Mouse (Mus musculus) limb, embryonic 14.5 days (tissue): Measurements from ENCODE around the gene Slc6a21. TPM values are rescaled to one million over a fixed set of nuclear protein-coding genes. Genes with fewer than 3 reads are reported as not detected.

ENCODE experiments used
- ATAC-seq: fragments of 200-750 bp; cut with Nextera tagmentation; 2 replicates; pipeline ENCODE4 v1.8.0; 2017; ENCODE audit warnings: low read depth, moderate number of reproducible peaks, moderate TSS enrichment; ENCODE audit not compliant: low FRiP score
- DNase-seq: peaks from one replicate; pipeline ENCODE4 v3.0.0-alpha.2; 2015; ENCODE audit warnings: low spot score
- H3K27ac ChIP-seq: fragments of 300-500 bp; sonication (generic); replicated peaks from 2 replicates; pipeline ENCODE4 v1.5.1; 2014; ENCODE audit warnings: low read depth, mild to moderate bottlenecking, low read length, moderate library complexity, mixed read lengths
- H3K27me3 ChIP-seq: fragments of 300-500 bp; sonication (generic); 2 replicates; pipeline ENCODE4 v1.6.1; 2014; ENCODE audit warnings: low read length, mixed read lengths; ENCODE audit not compliant: control insufficient read depth, insufficient read depth
- H3K36me3 ChIP-seq: fragments of 300-500 bp; sonication (generic); 2 replicates; pipeline ENCODE4 v1.6.1; 2014; ENCODE audit warnings: mild to moderate bottlenecking, low read length, moderate library complexity, mixed read lengths; ENCODE audit not compliant: control insufficient read depth, insufficient read depth
- H3K4me1 ChIP-seq: fragments of 300-500 bp; sonication (generic); 2 replicates; pipeline ENCODE4 v1.6.1; 2014; ENCODE audit warnings: antibody characterized with exemption, low read length, mixed read lengths; ENCODE audit not compliant: control insufficient read depth, insufficient read depth
- H3K4me2 ChIP-seq: fragments of 300-500 bp; sonication (generic); replicated peaks from 2 replicates; pipeline ENCODE4 v1.6.1; 2014; ENCODE audit warnings: low read depth, mild to moderate bottlenecking, low read length, moderate library complexity; ENCODE audit not compliant: severe bottlenecking
- H3K4me3 ChIP-seq: fragments of 300-500 bp; sonication (generic); replicated peaks from 2 replicates; pipeline ENCODE4 v1.5.1; 2014; ENCODE audit warnings: low read length
- H3K9ac ChIP-seq: fragments of 300-500 bp; sonication (generic); 2 replicates; pipeline ENCODE4 v1.6.1; 2014; ENCODE audit warnings: mild to moderate bottlenecking, low read depth, low read length, moderate library complexity; ENCODE audit not compliant: severe bottlenecking
- H3K9me3 ChIP-seq: fragments of 300-500 bp; sonication (generic); 2 replicates; pipeline ENCODE4 v1.6.1; 2016; ENCODE audit warnings: low read length; ENCODE audit not compliant: control insufficient read depth
- POLR2A ChIP-seq: fragments of 200-500 bp; IDR thresholded peaks from 2 replicates; pipeline ENCODE4 v1.8.0; 2012; ENCODE audit warnings: inconsistent platforms, mild to moderate bottlenecking, moderate library complexity, borderline replicate concordance; ENCODE audit not compliant: insufficient read depth, insufficient read length; ENCODE audit errors: extremely low read depth
- WGBS: fragments of 180-500 bp; shearing (Covaris S2); extraction: QIAGEN DNeasy Blood & Tissue Kit; methylation state at CpG from one replicate; pipeline ENCODE4 v1.1.7; 2014; 5-methylcytosine and 5-hydroxymethylcytosine counted together
- polyA plus RNA-seq, 2 experiments: library from polyadenylated mRNA; depleted of rRNA in 1 of 2; stranded (reverse) in 1 of 2; unstranded in 1 of 2; fragments of >200 nt; fragmentation: Nextera tagmentation in 1 of 2; extraction: Ambion mirVana in 1 of 2; gene quantifications; 2 replicates each; pipeline versions ENCODE4 v1.2.1 to v1.2.3; 2012 to 2014

Gene Slc6a21
- polyA plus RNA-seq, 2 experiments: not detected

DNA sequence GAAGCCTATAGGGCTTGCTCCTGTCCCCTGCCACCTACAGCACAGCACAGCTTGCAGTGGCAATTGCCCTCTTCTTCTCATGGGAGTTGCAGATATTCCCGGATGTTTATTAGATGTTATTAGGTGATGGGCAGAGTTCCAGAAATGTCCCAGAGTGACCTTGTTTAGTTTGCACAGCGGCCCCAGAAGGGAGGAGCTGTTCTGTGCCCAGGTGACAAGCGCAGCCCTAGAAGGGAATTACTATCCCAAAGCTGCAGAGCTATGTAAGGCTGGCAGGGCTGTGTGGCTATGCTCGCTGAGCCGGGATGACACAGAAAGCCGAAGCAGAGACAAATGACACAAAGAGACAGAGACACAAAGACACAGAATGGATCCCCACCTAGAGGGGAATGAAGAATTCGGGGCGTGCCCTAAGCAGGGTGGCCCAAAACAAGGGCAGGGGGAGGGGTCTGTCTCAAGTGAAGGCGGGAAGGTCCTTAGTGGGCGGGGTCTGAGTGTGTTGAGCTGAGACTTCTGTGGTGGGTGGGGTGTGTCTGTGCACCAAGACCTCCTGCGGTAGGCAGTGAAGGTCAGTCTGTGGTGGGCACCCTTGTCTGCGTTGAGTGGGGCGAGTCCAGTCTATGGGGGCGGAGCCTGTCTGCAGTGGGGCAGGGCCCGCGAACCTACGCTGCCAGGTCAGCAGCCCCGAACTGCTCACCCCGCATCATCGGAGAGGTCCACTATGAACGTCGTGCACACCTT lies 55.5 kb downstream of the Slc6a21 start:
- Histone ChIP-seq H3K27ac (peak overlapping the region; percentile 79), H3K36me3 (no peaks in the 10 kb centered on the region), H3K4me1 (peaks cover 23% of the 10 kb centered on the region), H3K4me2 (peak overlapping the region; percentile 86), H3K9ac (peak overlapping the region; percentile 70), H3K9me3 (no peaks in the 10 kb centered on the region), H3K4me3 (peak overlapping the region; percentile 77), H3K27me3 (no peaks in the 10 kb centered on the region)
- no peak for TF ChIP-seq POLR2A
- DNase-seq (peak; percentile 73), ATAC-seq (peak; percentile 55)
- WGBS: 4% methylated on average over 21 of the region's 22 CpGs

DNA sequence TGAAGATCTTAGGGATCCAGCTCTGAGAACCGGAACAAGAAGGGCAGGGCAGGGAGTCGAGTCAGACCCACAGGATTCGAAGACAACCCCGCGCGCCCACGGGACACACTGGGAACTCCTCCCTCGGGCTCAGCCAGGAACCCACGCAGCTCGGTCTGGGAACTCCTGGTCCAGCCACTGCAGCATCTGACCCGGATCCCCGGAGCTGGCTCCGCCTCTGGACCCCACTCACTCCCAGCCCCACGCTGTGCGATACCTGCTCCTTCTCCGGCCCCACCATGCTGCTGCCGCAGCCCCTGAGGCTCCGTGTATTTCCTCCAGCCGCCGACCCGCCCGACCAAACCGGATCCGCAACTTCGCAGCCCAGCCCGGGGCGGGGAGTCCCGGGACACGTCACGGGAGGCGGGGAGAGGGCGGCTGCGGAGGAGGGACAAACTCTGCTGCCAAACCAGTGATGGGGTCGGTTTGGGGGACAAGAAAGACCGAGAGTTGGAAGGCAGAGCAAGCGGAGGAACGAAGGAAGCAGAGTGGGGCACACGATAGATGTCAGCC lies 56.2 kb downstream of the Slc6a21 start, which contains the start of gene Trpm4:
Gene Trpm4, minus strand, starts transcription at position 350 of the 552 bp plus-strand sequence.
- peak; percentile 88 for DNase-seq
- H3K27ac ChIP-seq: peak within 1 kb of the TSS; percentile 79
- peak within 1 kb of the TSS; percentile 77 for H3K4me3 ChIP-seq
- H3K36me3 ChIP-seq: no peaks in the 10 kb centered on the region
- peaks cover 30% of the 10 kb centered on the region for H3K4me1 ChIP-seq
- no peaks in the 10 kb centered on the region for H3K9me3 ChIP-seq
- ATAC-seq: peak; percentile 84
- peak within 1 kb of the TSS; percentile 86 for H3K4me2 ChIP-seq
- peak within 1 kb of the TSS; percentile 70 for H3K9ac ChIP-seq
- TF ChIP-seq POLR2A: peak; percentile 76; the same call in 1 of the 2 replicates
- 3% methylated on average over 35 of the region's 38 CpGs for WGBS
- no peaks in the 10 kb centered on the region for H3K27me3 ChIP-seq

DNA sequence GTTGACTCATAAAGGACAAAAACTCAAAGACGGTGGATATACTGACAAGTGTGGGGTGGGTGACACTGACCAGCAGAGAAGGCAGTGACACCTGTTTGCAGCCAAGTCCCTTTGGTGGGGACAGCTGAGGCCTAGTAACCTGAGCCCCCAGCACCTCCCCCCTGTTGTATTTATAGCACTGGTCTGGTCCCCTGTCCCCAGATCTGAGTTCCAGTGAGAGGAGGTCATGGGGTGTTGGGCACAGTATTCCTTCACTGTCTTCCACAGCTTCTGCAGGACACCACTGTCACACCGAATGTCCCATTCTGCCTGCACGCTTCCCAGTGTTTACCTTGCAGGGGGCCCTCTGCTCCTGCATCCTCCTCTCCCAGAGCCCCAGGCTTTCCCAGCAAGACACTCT lies 57.3 kb downstream of the Slc6a21 start:
- no peaks in the 10 kb centered on the region for H3K36me3 ChIP-seq
- no peaks in the 10 kb centered on the region for H3K9me3 ChIP-seq
- H3K4me1 ChIP-seq: peaks cover 37% of the 10 kb centered on the region
- no peak for TF ChIP-seq POLR2A
- DNase-seq (peak; percentile 49), ATAC-seq (peak; percentile 21; the same call in 1 of the 2 replicates)
- H3K4me3 ChIP-seq: no peak overlapping the region
- H3K4me2 ChIP-seq: no peak overlapping the region
- WGBS: 27% methylated on average over 3 of the region's 3 CpGs
- H3K27me3 ChIP-seq: no peaks in the 10 kb centered on the region
- H3K27ac ChIP-seq: 0 out of 2 replicates have a peak overlapping the region, but pooled peaks have one; percentile 2
- no peak overlapping the region for H3K9ac ChIP-seq

DNA sequence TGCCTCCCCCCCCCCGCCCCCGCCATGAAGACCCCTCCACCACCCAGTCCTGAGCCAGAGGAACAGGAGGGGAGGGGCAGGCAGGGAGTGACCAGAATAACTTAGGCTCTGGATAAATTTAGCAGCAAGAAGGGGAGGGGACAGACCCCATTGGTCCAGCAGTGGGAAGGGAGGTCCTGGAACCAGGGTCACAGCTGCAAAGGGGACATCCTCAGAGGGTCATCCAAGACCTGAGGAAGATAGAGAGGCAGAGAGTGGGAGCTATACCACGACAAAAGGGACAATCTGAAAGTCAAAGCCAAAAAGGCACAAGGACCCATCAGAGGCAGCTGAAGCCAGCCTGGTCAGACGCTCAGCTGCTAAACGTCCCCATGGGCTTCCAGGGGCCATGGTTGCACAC lies 57.7 kb downstream of the Slc6a21 start, which contains the start of gene Hrc:
Gene Hrc, plus strand, starts transcription at position 235 of the 400 bp plus-strand sequence.
- DNase-seq: peak; percentile 12
- Histone ChIP-seq H3K9me3 (no peaks in the 10 kb centered on the region), H3K27ac (peak within 1 kb of the TSS; percentile 2; the same call in 1 of the 2 replicates), H3K4me3 (peak within 1 kb of the TSS; percentile 77), H3K4me2 (peak within 1 kb of the TSS; percentile 86), H3K9ac (peak within 1 kb of the TSS; percentile 70; the same call in 1 of the 2 replicates), H3K27me3 (no peaks in the 10 kb centered on the region), H3K4me1 (peaks cover 40% of the 10 kb centered on the region), H3K36me3 (no peaks in the 10 kb centered on the region)
- peak; percentile 14; the same call in 1 of the 2 replicates for ATAC-seq
- WGBS: 28% methylated on average over 5 of the region's 5 CpGs
- no peak for TF ChIP-seq POLR2A

DNA sequence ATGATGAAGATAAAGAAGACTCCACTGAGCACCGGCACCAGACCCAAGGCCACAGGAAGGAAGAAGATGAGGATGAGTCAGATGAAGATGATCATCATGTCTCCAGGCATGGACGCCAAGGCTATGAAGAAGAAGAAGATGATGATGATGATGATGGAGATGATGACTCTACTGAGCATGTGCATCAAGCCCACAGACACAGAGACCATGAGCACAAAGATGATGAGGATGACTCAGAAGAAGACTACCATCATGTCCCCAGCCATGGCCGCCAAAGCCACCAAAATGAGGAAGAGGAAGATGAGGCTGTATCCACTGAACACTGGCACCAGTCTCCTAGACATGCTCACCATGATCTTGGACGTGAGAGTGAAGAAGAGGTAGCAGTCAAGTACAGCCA lies 59.0 kb downstream of the Slc6a21 start:
- WGBS: 85% methylated on average over 4 of the region's 4 CpGs
- Histone ChIP-seq H3K4me1 (peaks cover 51% of the 10 kb centered on the region), H3K27me3 (no peaks in the 10 kb centered on the region), H3K9ac (no peak overlapping the region), H3K9me3 (no peaks in the 10 kb centered on the region), H3K4me3 (no peak overlapping the region), H3K36me3 (no peaks in the 10 kb centered on the region), H3K4me2 (no peak overlapping the region), H3K27ac (no peak overlapping the region)
- no peak for TF ChIP-seq POLR2A
- DNase-seq (no peak), ATAC-seq (no peak)
